Mouse (Mus musculus): ENCODE measurements around the gene Cda.

Gene Cda

DNA sequence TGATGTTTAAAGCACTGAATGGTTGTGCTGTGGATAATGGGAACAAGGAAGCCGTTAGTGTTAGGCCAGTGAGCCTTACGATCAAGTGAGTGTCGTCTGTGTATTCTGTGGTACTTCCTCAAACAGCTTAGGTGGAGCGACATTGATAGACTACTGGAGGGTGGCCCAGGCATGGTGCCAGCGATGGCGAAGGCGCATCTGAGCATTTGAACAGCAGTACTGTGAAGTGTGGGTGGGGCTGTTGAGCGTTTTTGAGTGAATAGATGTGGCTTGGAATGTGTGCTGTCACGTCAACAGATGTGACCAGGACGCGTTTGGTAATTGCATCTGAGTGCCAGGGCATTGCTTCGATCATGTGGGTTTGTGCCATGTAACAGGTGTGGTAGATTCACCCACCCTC lies 60.1 kb downstream of the Cda start:
- DNase-seq (ENCODE audit: low read depth, low spot score): no peak

DNA sequence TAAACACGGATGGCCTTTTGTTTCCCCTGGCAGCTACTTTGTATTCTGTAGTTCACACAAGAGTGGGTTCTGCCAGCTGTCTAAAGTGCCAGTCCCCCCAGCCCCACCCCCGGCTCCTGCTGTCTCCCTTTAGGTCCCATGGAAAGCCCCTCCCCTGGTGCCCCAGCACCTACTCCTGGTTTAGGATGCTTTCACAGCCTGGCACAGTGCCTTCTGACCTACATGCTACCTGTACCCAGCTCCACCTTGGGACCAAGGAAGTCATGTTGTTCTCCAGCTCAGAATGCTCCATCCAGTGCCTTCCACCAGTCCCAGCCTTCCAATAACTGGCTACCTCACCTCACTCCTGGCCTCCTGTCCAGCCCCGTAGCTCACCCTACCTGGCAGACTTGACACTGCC lies 60.8 kb downstream of the Cda start:
- DNase-seq (ENCODE audit: low read depth, low spot score): no peak

DNA sequence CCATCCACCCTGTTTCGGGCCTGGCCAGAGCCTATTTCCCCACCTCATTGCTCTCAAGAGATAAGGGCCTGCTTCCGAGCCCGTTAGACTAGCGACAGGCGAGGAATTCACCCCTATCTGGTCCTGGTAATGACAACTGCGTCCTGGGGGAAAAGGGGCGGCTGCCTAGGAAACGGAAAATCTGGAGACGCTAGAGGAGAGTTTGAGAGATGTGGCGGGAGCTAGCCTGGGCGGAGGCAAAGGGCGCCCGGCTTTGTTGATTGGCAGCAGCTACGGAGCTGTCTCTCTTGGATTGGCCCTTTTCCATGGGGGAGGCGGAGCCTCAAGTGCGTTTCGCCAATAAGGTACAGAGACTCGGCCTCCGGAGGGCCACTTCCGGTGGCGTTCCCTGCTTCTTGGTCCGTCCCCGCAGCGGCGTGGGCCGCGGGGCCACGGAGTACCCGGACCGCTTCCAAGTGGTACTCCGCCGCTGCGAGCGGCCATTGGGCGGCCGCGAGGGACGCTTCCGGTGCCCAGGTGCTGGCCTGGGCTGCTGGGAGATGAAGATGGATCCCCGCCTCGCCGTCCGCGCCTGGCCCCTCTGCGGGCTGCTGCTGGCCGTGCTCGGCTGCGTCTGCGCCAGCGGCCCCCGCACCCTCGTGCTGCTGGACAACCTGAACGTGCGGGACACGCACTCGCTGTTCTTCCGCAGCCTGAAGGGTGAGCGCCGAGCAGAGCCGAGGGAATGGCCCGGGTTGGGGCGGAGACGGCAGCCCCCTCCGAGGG lies 63.3 kb downstream of the Cda start, which contains the start of gene Ddost:
Gene Ddost, plus strand, starts transcription at position 391 of the 765 bp plus-strand sequence.
- peak; percentile 99 for DNase-seq (ENCODE audit: low read depth, low spot score)

DNA sequence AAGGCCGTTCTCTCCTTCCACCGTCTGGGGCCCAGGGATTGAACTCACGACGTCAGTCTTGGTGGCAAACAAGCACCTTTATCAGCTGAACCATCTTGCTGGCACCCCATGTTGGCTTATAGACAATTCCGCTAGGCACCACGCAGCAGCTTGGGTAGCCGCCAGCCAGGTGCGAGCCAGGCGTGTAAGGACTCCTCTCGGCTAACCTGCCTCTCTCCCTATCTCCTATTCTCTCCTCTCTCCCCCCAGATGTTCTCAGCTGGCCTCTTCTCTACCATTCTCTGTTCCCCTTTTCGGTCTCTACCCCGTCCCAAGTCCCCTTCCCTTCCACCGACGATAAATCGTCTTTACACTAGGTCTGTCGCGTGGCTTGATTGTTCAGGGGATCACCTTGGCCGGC lies 64.0 kb downstream of the Cda start:
- DNase-seq (ENCODE audit: low read depth, low spot score): no peak

- DNase-seq (ENCODE audit: low read depth, low spot score): no peak
Measured at GRCm38 (mm10) chr4:138303011-138303410, 64.8 kb downstream of the Cda start.

DNA sequence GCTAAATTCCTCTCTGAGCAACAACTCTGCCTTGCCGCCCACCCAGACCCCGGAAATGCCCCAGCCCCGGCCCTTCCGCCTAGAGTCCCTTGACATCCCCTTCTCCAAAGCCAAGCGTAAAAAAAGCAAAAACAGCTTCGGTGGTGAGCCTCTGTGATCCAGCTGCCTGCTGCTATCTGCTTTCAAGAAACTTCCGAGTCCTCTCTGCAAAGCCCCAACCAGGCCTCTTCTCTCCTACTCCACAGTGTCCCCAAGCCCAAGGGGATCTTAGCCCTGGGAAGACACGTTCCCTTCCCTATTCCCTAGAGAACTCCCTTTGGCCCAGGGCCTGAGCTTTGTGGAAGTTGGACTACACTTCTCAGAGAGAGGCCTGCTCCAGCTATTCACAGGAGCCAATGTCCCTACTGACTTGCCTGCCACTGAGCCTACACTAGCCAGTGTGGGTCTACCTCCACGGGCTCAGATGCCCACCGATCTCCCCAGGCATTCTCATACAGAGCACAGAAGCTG lies 66.5 kb downstream of the Cda start:
- DNase-seq (ENCODE audit: low read depth, low spot score): no peak

- no peak for DNase-seq (ENCODE audit: low read depth, low spot score)
Measured at GRCm38 (mm10) chr4:138293949-138294550, 73.7 kb downstream of the Cda start.

DNA sequence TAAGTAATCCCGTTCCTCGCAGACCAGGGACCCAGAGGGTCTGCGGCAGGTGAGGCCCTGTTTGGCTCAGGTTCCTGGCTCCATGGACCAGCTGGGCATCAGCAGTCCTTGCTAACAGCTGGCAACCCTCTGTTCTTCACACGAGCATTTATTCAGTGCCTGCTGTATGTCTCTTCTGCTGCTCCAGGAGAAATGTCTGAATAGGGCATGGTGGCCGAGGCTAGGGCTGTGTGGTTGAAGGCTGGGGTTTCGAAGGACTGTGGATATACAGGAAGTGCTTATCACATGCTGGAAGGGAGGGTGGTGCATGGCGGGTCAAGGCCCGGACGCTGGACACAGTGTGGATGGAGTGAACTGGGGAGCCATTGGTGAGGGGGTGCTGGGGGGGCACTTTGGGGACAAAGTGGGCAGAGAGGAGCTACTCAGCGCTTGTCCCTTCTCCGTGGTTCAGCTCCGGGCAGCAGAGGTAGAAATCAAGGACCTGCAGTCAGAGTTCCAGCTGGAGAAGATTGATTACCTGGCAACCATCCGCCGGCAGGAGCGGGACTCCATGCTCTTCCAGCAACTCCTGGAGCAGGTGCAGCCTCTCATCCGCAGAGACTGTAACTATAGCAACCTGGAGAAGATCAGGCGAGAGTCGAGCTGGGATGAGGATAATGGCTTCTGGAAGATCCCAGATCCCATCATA lies 74.4 kb downstream of the Cda start:
- peak; percentile 39 for DNase-seq (ENCODE audit: low read depth, low spot score)

DNA sequence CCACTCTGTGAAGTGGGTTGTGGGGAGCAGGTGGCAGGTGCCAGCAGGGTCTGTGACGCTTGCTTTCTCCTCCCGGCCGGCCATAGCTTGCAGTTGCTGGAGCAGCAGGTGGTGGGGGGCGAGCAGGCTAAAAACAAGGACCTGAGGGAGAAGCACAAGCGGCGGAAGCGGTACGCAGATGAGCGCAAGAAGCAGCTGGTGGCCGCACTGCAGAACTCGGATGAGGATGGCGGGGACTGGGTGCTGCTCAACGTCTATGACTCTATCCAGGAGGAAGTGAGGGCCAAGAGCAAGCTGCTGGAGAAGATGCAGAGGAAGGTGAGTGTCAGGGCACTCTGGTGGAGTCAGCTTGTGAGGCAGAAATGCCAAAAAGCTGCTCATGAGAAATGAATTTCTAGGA lies 75.8 kb downstream of the Cda start:
- no peak for DNase-seq (ENCODE audit: low read depth, low spot score)

- no peak for DNase-seq (ENCODE audit: low read depth, low spot score)
Measured at GRCm38 (mm10) chr4:138288691-138289090, 79.1 kb downstream of the Cda start.

Measured in brain, embryonic 18.5 days (tissue).